Mouse (Mus musculus): ENCODE measurements around the gene Spata31d1b.

GRCm38 (mm10) chr13:59668501-59669093 lies 43.5 kb upstream of the Spata31d1b start:
- TF ChIP-seq CTCF (IDR thresholded peaks at IDR 0.05; ENCODE audit: low read depth) (no peak), EP300 (optimal IDR thresholded peaks at IDR 0.05) (no peak)

Data from stomach, postnatal 0 days (tissue).